Mouse (Mus musculus) testis, adult 2 months (tissue): ENCODE measurements at regions not wholly inside any gene's neighbourhood (a gene's known extent, or its start where the extent isn't known, plus 50 kb on each side); places are given as distances from the start of the nearest gene placed in this dataset.
"Not testable (repeated sequence)": the region's sequence is repeated elsewhere in the genome, so short reads cannot be mapped to it uniquely, and the experiment has no call there.

Experiments
- H3K27ac ChIP-seq: fragments of 200-500 bp; 2 replicates; pipeline ENCODE4 v1.5.1; 2012; ENCODE audit warnings: low read depth, low read length; ENCODE audit not compliant: control insufficient read depth, insufficient read depth
- H3K27me3 ChIP-seq: fragments of 200-500 bp; 2 replicates; pipeline ENCODE4 v1.6.1; 2012; ENCODE audit warnings: mild to moderate bottlenecking, low read length, moderate library complexity; ENCODE audit not compliant: control insufficient read depth, insufficient read depth
- H3K36me3 ChIP-seq: fragments of 200-500 bp; 2 replicates; pipeline ENCODE4 v1.6.1; 2012; ENCODE audit warnings: mild to moderate bottlenecking, low read length; ENCODE audit not compliant: control insufficient read depth, insufficient read depth
- H3K4me1 ChIP-seq: fragments of 200-500 bp; 2 replicates; pipeline ENCODE4 v1.6.1; 2012; ENCODE audit warnings: low read length; ENCODE audit not compliant: control insufficient read depth, insufficient read depth
- H3K4me3 ChIP-seq: fragments of 200-500 bp; 2 replicates; pipeline ENCODE4 v1.5.1; 2012; ENCODE audit warnings: low read depth, mild to moderate bottlenecking, low read length, moderate library complexity, mixed read lengths; ENCODE audit not compliant: control insufficient read depth
- CTCF ChIP-seq: fragments of 200-500 bp; IDR thresholded peaks from 2 replicates; pipeline ENCODE4 v1.5.1; 2012; ENCODE audit warnings: low read depth, mild to moderate bottlenecking, inconsistent platforms, low read length, moderate library complexity; ENCODE audit not compliant: control insufficient read depth, insufficient read depth, insufficient replicate concordance
- POLR2A ChIP-seq: fragments of 200-500 bp; IDR thresholded peaks from 2 replicates; pipeline ENCODE4 v1.6.1; 2012; ENCODE audit warnings: low read depth, mild to moderate bottlenecking, inconsistent platforms, low read length, moderate library complexity; ENCODE audit not compliant: control insufficient read depth

DNA sequence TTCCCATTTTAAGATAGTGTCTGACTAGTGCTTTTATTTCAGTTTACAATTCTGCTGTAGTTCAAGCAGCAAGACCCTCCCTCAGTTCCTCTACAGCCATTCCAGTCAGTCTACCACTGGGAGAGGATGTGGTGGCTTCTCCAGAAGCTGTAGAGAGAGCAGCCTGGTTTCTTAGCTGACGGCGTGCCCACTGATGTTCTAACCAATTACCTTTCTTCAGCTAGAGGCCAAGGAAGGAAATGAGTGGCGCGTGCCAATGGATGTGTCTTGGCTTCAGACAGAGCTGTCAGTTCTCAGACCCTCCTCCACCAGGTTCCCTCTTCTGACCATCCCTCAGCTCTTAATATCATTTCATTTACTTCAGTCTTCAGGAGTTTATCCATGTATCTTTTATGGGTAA, 264.7 kb upstream of the Smim15 start:
- TF ChIP-seq CTCF (no peak), POLR2A (no peak)
- Histone ChIP-seq H3K27me3 (no peaks in the 10 kb centered on the region), H3K4me1 (no peaks in the 10 kb centered on the region), H3K27ac (no peak overlapping the region), H3K4me3 (no peak overlapping the region), H3K36me3 (no peaks in the 10 kb centered on the region)

DNA sequence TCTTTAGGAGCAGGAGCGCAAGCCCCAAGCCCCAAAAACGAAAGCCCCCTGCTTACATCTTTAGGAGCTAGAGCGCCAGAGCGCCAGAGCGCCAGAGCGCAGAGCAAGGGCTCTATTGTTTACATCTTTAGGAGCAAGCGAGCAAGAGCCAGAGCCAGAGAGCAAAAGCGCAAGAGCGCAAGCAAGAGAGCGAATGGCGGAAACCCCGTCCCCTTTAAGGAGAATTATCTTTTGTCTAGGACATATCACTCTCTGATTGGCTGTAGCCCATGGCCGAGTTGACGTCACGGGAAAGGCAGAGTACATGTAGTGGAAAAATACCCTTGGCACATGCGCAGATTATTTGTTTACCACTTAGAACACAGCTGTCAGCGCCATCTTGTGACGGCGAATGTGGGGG, 269.7 kb upstream of the Smim15 start:
- not testable (repeated sequence) for H3K4me1 ChIP-seq, H3K27ac ChIP-seq, H3K36me3 ChIP-seq, H3K4me3 ChIP-seq, H3K27me3 ChIP-seq

DNA sequence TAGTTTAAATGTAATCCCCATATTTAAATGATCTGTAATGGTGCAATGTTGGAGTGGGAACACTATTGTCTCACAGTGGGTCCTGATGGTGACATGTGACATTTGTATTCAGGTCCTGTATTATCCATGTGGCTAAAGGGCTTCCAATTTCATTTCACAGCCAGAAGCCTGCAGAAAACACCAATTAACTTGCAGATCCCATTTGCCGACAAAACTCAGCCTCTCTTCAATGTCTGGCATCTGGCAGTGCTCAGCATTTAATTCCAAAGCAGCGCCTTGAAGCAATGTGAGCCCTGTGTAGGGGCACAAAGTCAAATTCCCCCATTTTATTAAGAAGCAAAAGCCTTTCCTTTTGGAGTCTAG, 277.0 kb upstream of the Smim15 start:
- Histone ChIP-seq H3K27ac (no peak overlapping the region), H3K27me3 (no peaks in the 10 kb centered on the region), H3K4me1 (no peaks in the 10 kb centered on the region; the same call in 1 of the 2 replicates), H3K4me3 (no peak overlapping the region), H3K36me3 (no peaks in the 10 kb centered on the region)
- no peak for TF ChIP-seq POLR2A
- no peak for TF ChIP-seq CTCF

DNA sequence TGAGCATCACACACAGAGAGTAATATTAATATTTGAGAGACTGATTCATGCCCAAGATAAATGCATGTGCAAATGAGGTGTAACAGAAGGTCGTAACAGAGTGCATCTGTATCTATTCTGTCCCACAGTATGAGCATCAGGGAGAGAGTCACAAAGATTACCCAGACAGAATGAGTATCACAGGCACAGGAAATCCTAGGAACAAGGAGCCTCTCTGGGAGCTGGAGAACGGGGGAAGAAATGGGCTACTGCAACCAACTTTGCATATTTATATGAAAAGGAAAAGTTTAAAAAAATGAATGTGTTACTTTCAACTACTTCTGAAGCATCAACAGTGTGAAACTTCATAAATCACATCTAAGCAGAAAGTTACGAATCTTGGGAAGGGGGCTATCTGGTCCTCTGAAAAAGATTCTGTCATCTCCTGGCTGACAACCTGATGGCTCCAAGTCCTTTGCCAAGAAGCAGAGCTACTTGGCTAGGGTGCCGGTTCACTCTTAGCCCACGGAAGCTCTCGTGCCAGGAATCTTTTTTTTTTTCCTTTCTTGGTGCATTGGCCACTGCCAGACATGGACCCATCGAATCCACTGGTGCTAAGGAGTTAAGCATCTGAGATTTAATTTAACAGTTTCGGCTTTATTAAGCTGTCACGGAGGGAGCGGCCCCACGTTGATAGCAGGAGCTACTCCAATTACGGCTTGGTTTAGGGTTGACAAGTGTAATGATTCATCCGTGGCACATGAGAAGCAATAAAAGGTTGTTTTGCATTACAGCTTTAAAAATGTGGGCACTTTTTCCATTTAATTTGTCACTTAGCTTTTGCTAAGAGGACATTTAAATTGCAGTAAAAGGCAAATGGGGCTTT, 277.6 kb upstream of the Smim15 start:
- Histone ChIP-seq H3K27ac (no peak overlapping the region), H3K36me3 (no peaks in the 10 kb centered on the region), H3K4me3 (no peak overlapping the region), H3K27me3 (no peaks in the 10 kb centered on the region), H3K4me1 (no peaks in the 10 kb centered on the region; the same call in 1 of the 2 replicates)
- TF ChIP-seq CTCF (no peak), POLR2A (no peak)

DNA sequence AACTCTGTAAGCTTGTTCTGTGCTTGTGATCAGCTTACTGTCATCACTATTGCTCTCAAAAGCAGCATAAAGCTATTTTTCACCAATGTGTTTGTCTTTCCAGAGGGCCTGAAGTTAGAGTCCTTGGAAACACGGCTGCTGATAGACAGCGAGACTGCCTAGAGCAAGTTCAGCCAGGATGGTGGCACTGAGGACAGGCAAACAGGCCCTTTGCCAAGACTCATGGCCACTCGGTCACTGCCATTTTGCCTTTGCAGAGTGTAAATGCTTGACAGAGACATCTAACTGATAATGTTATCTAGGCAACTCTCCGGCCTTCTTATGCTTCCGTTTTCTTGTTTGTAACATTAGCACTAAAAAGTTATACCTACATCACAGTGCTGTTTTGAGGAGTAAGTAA, 280.3 kb upstream of the Smim15 start:
- H3K36me3 ChIP-seq, result no peaks in the 10 kb centered on the region
- no peak overlapping the region for H3K27ac ChIP-seq
- no peak for TF ChIP-seq CTCF
- TF ChIP-seq POLR2A, result no peak

DNA sequence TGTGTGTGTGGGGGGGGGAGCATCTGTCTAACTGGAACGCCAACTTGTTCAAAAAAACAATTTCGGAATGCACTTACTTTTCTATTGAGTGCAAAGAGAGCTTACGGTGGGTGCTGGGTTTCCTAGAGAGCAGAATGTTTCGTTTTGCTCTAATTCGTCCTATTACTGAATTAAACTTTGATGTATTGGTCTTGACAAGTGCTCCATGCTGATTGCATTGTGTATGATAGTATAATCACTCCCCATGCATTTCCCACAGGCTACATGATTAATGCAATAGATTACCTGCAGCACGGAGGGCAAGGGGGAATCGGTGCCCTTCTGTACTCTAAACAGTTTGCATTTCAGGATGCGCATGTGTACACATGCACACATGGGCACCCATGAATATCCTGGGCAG, 283.7 kb upstream of the Smim15 start:
- Histone ChIP-seq H3K27me3 (no peaks in the 10 kb centered on the region), H3K36me3 (no peaks in the 10 kb centered on the region), H3K4me3 (no peak overlapping the region), H3K4me1 (no peaks in the 10 kb centered on the region; the same call in 1 of the 2 replicates), H3K27ac (no peak overlapping the region)
- TF ChIP-seq CTCF (no peak), POLR2A (no peak)

More for the DNA sequence above, 280.3 kb upstream of the Smim15 start:
- no peak overlapping the region for H3K4me3 ChIP-seq
- H3K4me1 ChIP-seq, result no peaks in the 10 kb centered on the region; the same call in 1 of the 2 replicates
- H3K27me3 ChIP-seq, result no peaks in the 10 kb centered on the region

DNA sequence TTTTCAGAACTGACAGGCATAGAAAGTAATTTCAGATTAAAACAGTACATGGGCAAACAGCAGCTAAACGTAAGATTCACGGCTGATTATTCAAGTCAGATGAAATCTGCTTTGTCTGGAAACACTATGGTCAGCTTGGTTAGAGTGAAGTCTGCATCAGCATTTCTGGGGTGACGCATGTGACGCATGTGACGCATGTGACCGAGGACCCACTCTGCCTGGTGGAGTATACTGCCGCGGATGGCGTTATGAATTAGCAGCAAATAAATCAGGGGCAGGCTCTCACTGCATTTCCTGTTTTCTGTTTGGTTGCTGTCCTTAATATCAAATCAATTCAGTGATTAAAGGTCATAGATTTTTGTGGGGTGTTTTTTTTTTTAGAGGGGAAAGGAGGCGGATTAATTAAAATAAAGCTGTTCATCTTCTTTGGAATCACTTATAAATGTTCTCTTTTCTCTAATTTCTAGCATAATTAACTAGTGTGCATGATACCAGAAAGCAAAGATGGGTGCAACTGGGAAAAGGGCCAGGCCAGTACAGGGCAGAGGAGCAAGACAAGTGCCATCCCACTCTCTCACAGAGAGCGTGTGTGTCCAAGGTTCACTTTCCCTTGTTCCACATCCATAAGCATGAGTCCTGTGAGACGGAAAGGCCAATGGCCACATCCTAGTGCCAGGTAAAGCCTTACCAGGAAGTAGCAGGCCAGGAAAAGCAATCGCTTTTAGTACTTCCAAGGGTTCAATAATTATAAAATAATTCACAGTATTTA, 285.7 kb upstream of the Smim15 start:
- Histone ChIP-seq H3K36me3 (no peaks in the 10 kb centered on the region), H3K4me3 (no peak overlapping the region), H3K4me1 (no peaks in the 10 kb centered on the region; the same call in 1 of the 2 replicates), H3K27me3 (no peaks in the 10 kb centered on the region), H3K27ac (no peak overlapping the region)
- TF ChIP-seq POLR2A, result no peak
- TF ChIP-seq CTCF, result no peak
